Mouse (Mus musculus) skeletal muscle tissue, adult 2 months (tissue): ENCODE data around the gene Brap.
"Not testable (repeated sequence)": the region's sequence is repeated elsewhere in the genome, so short reads cannot be mapped to it uniquely, and the experiment has no call there.

Source experiments
- DNase-seq: peaks from one replicate; pipeline ENCODE4 v3.0.0-alpha.2; 2012; ENCODE audit warnings: low read depth, low spot score

The Brap gene

DNA sequence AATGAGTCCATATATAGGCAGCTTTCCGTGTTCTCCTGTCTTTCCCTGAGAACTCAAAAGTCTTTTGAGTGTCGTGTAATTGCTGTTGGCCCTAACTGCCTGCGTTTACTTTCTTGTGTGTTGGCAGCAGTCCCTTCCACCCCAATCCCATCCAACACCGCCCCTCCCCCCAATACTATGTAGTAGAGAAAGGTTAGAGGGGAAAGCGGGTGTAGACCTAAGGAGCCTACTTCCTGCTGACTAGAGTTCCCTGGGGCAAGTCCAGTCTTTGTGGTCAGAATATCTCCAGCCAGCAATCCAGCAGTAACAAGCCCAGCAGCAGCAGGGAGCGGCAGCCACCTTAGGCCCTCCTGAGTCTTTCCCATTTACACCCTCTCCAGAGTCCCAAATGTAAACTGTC lies 8.0 kb downstream of the Brap start:
- no peak for DNase-seq

DNA sequence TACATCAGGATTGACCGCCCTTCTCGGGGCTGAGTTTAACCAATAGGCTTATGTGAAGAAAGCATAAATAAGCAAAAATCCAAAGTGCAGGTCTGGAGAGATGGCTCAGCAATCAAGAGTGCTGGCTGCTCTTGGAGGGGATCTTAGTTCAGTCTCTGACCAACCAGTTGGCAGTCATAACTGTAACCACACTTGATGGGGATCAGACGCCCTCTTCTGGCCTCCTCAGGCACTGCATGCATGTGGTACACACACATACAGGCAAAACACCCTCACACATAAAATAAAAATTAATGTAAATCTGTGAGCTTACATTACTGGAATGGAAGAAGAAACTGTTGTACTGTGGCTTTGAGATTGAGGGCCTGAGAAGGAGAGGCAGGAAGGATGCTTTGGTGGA lies 10.0 kb downstream of the Brap start:
- DNase-seq = no peak

DNA sequence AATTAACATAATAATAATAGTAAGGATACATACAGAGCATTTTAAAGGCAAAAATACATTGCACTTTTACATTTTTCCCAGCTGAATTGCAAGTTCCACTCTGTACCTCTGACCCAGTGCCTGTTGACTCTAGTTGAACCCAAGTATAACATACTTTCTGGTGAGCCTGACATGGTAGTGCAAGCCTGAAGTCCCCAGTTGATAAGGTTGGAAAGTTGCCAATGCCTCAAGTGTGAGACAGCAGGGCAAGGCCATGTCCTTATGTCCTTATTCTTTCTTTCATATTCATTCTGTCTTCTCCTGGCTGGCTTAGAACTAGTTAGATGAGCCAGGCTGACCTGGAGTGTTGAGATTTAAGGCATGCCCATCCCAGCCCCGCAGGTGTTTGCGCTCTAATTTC lies 21.9 kb downstream of the Brap start:
- DNase-seq = no peak

DNA sequence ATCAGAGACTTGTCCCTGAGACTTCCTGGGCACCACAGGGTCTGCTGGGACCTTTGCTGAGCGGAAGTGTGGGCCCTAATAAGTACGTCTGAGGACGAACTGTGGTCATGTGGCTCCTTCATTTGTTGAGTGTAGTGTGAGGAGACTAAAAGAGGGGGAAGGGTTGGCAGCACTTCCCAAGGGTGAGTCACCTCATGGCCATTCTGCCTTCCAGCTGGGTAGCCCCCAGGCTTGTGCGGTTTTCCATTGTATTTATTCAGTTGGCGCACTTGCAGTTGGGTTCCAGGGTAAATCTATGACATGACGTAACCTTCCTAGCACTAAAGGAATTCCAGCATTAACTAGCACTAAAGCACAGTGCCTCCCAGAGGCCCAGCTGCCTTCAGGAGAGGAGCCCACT lies 25.1 kb downstream of the Brap start:
- DNase-seq = no peak

DNA sequence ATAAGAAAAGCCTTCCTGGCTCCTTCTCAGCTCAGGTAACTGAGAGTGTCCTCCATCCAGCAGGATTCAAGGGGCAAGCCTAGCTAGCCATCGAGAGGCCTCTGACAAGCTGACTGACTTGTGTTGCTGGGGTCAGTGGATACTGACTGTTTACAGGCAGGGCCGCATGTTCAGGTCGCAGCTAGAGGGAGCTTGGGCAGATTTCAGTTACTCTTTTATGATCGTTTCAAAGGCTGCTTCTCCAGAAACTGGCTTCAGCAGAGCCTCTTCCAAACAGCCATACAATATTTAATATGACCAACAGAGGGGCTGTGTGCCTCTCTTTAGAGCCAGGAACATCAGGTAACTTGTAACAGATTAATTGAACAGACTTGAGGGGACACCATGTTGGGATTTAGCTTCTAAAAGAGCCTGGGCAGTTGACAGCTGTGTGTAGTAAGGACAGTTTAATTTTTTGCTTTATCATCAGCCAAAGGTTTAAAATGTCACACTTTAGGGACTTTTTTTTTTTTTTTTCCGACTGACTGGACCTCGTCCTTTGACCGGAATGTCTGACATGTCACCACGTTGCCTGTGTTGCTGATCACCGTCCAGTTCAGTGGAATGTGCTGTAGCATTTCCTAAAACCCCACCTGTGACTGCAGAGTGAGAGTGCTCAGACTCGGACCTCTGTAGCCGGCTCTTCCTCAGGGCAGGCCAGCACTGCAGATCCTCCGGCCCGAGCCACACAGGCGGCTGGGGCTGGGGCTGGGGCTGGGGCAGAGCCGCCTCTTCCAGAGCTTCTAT lies 25.9 kb downstream of the Brap start:
- DNase-seq = no peak

DNA sequence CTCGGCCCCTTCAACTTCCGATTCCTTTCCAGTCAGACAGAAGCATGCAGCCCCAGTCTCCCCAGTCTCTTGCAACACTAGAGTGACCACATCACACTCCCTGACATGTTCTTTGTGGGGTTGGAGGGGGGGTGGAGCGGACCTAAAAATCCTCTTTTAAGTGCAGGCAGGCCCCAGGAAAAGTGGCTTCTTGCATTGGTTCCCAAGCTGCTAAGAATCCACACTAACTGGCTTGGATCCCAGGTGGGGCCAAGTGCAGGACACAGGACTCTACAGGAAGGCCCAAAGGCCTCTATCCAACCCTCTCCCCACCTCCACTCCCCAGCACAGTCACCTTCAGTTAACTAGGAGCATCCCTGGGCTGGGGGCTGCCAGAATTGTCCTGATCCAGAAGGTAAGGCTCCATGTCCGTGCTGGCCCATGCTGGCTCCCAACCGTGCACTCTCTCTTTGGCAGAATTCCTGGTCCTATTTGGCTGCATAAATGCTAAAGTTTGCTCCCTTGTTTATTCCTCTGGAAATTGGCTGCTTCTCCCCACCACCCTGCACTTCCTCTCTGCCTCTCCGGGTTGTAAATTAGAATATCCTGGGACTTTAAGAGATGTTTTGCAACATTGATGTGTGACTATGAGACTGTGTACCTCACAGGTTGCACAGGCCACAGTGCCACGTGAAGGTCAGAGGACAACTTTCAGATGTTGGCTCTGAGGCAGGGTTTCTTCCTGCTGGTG lies 30.3 kb downstream of the Brap start:
- no peak for DNase-seq

DNA sequence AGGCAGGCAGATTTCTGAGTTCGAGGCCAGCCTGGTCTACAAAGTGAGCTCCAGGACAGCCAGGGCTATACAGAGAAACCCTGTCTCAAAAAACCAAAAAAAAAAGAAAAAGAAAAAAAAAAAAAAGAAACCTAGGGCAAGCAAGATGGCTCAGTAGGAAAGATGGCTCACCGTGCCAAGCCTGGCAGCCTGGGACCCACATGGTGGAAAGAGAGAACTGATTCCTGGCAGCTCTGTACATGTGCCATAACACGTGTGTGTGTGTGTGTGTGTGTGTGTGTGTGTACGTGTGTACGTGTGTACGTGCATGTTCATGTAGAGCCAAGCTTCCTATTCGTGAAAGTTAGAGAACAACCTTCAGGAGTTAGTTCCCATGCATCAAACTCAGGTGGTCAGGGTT lies 31.1 kb downstream of the Brap start:
- DNase-seq = not testable (repeated sequence)

DNA sequence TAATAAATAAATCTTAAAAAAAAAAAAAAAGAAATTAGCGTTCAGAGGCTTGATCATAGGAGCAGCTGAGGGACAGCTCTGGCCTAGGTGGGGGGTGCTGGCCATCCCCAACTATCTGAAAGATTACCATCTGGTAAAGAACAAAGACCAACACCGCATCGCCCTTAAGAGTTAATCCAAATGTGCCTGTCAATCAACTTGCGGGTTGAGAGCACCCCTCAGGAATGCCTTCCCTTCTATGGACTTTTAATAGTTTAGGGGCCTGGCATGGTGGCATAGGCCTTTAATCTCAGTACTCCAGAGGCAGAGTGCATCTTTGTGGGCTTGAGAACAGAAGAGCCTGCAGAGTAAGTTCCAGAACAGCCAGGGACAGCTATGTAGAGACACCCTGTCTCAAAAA lies 32.5 kb downstream of the Brap start:
- no peak for DNase-seq

DNA sequence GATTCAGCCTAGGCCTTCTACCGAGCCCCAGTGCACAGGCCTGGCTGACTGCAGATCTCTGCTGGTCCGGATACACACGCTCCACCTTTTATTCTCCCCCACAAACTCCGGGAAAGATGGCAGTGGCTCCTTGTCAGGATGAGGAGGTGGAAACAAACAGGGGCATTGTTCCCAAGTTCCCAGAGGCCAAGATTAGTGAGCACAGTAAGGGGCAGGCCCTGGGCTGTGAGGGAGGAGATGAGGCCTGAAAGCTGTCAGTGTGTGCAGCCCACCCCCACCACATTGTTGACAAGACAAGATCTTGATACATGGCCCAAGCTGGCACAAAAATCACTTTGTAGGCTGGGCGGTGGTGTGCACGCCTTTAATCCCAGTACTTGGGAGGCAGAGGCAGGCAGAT lies 36.4 kb downstream of the Brap start:
- DNase-seq = no peak

DNA sequence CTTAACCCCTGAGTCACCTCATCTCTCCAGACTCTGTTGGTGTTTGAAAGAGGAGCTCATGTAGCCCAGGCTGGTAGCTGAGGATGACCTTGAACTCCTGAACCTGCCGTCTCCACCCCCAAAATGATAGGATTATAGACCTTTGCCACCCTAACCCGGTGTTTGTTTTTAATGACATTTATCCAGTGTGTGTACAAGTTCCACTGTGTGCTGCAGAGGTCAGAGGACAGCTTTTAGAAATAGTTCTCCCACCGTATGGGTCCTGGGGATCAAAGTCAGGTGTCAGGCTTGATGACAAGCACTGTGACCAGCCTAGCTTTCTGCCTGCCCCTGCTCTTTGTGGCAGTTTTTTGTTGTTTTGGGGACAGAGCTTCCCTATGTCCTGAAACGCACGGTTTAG lies 39.5 kb downstream of the Brap start:
- no peak for DNase-seq

DNA sequence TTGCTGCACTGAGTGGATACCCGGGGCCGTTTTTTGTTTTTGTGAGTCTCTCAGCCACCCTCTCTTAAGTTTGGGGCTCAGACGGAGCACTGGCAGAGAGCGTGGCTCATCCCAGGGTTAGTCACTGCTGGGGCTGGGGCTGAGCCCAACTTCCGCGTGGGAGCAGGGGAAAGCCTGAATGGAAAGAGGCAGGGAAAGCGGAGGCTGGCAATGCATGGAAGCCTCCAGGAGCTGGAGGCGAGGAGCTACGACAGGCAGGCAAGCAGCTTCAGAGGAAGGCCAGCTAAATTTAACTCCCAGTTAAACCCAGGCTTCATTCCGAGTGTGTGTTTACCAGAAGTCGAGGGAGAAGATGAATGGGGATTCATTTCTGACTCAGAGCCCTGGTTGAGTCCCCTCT lies 40.1 kb downstream of the Brap start:
- no peak for DNase-seq

DNA sequence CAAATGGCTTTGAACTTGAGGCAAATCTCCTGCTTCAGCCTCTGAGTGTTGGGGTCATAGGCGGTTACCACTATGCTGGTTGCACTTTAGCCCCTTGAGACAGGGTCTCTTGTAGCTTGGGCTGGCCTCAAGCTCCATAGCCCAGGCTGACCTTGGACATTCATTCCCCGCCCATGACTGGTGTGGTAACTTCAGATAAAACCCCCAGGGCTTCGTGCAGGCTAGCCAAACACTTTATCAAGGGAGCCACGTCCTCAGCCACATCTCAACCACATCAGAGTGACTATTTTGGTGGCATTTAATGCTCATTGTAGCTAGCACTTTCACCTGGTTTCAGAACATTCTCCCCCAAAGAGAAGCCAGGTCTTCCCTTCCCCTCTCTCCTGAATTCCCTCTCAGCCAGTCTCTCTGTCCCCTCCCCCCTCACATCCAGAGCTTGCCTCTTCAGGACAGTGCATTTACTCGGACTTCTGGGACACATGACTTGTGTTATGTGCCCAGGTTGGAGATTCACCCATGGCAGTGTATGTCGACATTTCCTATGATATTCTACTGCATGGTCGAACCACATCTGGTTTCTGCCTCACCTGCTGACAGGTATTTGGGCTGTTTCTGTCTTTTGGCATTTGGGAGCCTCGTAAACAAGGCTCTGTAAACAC lies 40.9 kb downstream of the Brap start:
- DNase-seq = no peak

DNA sequence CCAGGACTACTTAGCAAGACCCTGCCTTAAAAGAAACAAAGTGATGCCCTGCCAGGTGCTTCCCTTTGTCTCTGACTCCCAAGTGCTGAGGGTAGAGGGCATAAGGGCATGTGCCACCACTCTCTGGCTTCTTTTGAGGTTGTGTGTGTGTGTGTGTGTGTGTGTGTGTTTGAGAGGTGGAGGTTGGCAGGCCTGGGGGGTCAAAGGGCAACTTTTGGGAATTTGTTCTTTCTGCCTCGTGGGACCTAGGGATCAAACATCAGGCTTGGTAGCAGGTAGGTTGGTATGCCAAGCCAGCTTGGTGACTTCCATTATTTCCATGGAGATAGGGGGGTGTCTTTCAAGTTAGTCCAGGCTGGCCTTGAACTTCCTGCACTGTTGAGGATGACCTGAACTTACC lies 43.0 kb downstream of the Brap start:
- no peak for DNase-seq

DNA sequence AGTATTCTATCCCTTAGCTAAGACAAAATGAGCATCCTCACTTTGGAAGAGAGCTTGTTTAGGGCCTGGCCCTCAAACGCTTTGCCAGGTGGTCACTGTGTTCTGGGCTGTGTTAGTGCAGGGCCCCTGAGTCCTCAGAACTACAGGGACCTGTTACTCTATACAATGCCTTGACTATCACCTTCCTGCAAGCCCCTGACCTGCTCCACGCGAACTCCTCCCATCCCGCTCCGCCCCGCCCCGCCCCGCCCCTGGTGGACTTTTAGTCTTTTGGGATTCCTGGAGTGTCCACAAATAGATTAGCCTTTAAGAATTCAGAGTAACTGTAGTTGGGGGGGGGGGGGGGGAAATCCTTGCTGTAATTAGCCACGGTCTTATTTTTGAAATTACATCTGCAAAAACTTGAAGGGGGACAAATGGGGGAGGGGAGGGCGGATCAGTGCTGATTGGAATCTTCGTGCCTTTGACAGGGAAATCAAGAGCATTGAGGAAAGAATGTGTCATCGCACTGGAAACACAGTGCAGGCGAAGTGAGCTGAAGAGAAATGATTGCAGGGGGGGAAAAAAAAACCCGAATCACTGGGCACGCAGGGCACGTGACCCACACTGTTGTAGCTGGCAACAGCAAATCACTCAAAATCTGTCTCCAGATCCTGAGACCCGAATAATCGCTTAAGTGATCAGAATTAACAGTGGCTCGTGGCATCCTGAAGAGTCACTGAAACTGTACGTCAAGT lies 44.3 kb downstream of the Brap start:
- DNase-seq = no peak

DNA sequence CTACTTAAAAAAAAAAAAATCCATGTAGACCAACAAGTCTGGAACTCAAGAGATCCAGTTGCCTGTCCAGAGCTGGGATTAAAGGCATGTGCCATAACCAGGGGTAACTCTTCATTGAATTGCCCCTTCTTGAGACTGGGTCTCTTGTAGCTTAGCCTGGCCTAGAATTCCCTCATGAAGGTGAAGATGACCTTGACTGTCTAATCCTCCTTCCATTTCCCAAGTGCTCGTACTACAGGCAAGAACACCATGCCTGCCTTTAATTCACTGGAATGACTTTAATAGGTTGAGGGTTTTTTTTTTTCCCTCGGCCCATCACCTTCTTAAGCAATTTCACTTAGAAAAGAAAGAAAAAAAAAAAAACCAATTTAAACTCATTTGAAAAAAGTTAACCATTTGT lies 50.0 kb downstream of the Brap start:
- DNase-seq = no peak

DNA sequence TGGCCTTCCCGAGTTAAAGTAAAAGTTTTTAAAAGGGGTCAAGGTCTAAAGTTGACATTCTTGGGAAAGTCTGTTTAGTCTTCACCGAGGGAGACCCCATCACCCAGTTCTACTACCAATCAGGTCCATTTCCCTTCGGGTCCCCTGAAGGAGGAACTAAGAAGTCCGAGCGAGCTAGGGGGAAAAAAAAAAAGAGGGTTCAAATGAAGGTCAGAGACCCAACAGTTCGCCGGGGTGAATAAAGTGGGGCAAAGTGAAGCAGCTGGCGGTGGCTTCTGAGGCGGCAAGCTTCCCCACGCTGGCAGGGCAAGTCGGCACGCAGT lies 50.4 kb downstream of the Brap start:
- no peak for DNase-seq

DNA sequence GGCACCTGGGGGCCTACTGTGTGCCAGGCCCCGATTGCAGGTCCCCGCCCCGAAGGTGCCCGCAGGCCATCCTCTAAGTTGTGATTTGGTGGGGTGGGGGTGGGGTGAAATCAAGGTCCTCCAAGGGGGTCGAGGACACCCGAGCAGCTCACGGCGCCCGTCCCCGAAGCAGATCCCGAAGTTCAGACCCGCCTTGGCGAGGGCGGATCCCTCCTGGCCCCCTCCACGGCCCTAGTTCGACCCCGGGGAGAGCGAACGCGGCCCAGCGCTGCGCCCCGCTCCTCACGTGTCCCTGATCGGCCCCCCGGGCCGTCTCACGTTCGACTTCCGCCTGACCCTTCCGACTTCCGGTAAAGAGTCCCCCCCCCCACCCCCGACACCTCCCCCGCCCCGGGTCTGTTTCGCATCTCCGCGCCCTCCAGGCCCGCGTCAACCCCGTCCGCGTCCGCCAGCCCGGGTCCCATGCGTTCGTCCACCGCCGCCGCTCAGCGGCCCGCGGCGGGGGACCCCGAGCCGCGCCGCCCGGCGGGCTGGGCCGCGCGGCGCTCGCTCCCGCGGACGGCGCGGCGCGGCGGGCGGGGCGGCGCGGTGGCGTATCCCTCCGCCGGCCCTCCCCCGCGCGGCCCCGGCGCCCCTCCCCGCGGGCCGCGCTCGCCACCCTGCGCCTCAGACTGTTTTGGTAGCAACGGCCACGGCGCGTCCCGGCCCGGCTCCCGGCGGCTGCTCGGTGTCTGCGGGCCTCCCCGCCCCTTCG lies 51.0 kb downstream of the Brap start, which contains the start of gene Atxn2:
TSS of gene Atxn2 (plus strand) at position 164 of the 754 bp plus-strand sequence.
- peak; percentile 82 for DNase-seq

DNA sequence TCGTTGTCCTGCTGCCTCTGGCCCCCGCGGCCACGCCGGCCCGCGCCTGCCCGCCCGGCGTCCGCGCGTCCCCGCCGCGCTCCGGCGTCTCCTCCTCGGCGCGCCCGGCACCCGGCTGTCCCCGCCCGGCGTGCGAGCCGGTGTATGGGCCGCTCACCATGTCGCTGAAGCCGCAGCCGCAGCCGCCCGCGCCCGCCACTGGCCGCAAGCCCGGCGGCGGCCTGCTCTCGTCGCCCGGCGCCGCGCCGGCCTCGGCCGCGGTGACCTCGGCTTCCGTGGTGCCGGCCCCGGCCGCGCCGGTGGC lies 51.5 kb downstream of the Brap start:
- no peak for DNase-seq

DNA sequence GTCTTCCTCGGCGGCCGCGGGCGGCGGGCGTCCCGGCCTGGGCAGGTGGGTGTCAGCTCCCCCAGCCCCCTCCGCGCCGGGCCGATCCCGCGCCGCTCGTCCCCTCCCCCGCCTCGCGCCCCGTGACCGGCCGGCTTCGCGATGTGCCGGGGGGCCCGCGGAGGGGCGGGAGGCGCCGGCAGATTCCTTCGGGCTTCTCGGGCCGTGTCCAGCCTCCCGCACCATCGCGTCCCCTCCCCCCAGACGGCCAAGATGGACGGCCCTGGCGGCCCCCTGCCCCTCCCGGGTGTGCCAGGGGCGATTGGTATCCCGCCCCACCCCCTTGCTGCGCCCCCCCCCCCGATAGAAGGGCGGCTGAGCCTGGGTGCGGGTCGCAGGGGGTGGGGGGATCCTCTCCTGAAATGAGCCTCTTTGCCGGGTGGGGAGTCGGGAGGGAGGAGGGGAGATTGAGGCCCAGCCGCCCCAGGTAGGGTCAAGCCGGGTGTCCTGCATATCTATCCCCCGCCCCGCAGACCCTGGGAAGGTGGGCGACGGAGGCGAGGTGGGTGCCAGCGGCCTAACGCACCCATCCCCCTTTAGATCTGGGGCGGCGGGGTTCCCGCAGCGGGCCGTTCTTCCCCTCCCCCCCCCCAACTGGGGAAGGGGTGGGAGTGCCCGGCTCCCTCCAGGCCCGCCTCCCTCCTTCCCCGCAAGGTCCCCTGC lies 52.0 kb downstream of the Brap start:
- no peak for DNase-seq

DNA sequence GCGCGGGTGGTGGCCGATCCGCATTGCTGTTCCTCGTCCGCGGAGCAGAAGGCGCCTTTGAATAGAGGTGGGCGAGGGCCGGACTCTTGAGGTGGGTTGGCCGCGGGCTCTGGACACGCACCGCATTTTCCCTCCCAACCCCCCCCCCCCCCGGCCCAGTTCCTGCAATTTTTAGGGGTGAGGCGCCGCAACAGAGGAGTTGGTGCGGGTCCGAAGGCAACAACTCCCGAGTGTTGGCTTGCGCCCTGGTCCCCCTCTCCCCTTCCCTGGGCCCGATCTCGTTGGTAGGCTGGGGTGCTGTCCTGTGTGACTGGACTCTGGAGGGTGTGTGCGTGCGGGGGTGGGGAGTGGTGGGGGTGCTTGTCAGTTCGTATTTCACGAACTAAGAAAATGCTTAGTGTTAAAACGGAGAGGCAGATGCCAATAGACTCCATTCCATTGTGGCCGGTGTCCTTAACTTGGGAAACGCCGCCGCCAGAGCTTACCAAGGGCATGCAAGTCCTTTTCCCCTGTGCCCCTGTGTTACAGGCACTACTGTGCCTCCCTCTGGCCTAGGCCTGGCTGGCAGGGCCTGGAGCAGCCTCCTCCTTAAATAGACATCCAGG lies 52.7 kb downstream of the Brap start:
- DNase-seq = peak; percentile 57

DNA sequence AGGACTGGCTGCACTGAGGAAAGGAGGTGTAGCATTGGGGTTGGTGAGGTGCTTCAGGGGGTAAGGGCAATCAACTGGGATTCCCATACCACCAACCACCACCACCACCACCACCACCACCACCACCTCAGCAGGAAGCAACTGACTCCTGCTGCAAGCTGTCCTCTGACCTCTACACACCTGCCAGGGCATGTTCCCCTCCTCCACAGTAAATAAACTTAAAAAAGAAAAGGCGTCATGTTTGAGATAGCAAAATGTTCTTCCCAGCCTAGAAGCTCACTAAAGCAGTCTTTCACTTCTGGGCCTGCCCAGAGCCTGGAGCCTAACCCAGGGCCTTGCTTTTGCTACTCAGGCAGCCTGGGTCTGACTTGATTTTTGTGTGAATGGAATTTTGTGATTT lies 54.0 kb downstream of the Brap start:
- DNase-seq = no peak
